Mouse (Mus musculus): ENCODE measurements at regions not wholly inside any gene's neighbourhood (a gene's known extent, or its start where the extent isn't known, plus 50 kb on each side); places are given as distances from the start of the nearest gene placed in this dataset.

GRCm38 (mm10) chr17:9967988-9968387 lies 298.5 kb upstream of the Pabpc6 start:
- Histone ChIP-seq H3K4me1 (ENCODE audit: control insufficient read depth, insufficient read depth, low read length) (no peaks in the 10 kb centered on the region), H3K27ac (ENCODE audit: insufficient read depth, low read length) (no peak overlapping the region), H3K4me3 (ENCODE audit: insufficient read depth, low read length) (no peak overlapping the region)
- TF ChIP-seq POLR2A (IDR thresholded peaks at IDR 0.05; ENCODE audit: low read depth, low read length) (no peak), CTCF (IDR thresholded peaks at IDR 0.05; ENCODE audit: borderline replicate concordance, insufficient read depth, low read length) (no peak)

DNA sequence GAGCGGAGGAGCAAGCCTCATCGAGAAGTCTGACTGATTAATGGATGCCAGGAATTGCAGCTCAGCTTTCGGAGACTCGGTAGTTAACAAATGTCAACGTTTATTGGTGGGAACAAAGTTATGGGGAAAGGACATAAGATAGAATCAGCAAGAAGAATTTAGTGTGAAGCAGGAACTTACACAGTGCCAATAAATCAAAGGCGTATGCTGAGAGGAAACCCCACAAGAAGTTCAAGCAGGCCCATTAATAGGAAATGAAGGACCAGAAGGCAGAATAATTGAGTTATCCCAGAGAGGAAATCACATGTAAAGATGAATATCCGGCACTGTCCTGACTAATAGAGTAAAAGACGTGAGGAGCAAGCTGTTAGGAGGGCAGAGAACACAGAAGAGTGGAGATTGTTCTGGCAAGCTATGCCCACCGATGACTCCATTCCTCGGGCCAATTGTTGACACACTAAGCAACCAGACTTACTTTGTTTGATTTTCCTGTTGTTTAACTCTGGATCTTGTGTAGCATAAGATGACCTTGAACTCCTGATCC lies 293.4 kb upstream of the Pabpc6 start:
- no peaks in the 10 kb centered on the region for H3K4me1 ChIP-seq (ENCODE audit: control insufficient read depth, insufficient read depth, low read length)
- H3K4me3 ChIP-seq (ENCODE audit: insufficient read depth, low read length) = no peak overlapping the region
- no peak overlapping the region for H3K27ac ChIP-seq (ENCODE audit: insufficient read depth, low read length)
- TF ChIP-seq CTCF (IDR thresholded peaks at IDR 0.05; ENCODE audit: borderline replicate concordance, insufficient read depth, low read length) (no peak), POLR2A (IDR thresholded peaks at IDR 0.05; ENCODE audit: low read depth, low read length) (no peak)

DNA sequence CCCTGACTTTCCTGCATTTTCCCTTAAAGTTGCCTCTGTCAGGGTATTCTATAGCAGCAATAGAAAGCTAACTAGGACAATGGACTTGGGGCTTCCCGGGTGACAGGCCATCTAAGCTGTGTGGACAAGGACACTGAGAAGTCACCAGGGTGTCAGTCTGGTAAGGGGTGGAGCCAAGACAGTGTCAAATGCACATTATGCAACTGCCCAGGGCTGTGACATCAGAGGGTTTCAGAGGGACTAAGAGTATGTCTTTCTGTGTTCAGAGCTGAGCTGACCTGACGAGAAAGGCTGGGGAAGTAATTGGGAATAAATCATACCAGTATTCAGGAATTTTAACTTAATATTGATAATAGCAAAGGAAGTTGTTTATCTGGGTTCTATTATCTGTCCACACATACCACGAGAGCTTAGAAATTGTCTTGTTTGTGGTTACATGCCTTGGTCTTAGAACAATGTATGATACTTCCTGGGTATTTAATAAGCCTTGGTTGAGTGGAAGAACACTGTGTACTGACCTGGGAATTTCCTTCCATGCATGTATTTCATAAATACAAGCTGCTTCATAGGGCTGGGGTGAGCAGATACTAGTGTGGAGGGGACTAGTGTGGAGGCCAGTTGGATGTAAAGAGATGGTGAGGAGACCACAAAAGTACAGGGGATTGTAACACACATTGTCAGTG lies 279.6 kb upstream of the Pabpc6 start:
- H3K4me1 ChIP-seq (ENCODE audit: control insufficient read depth, insufficient read depth, low read length) = no peaks in the 10 kb centered on the region
- TF ChIP-seq CTCF (IDR thresholded peaks at IDR 0.05; ENCODE audit: borderline replicate concordance, insufficient read depth, low read length) = no peak
- no peak for TF ChIP-seq POLR2A (IDR thresholded peaks at IDR 0.05; ENCODE audit: low read depth, low read length)
- no peak overlapping the region for H3K27ac ChIP-seq (ENCODE audit: insufficient read depth, low read length)
- H3K4me3 ChIP-seq (ENCODE audit: insufficient read depth, low read length) = no peak overlapping the region

DNA sequence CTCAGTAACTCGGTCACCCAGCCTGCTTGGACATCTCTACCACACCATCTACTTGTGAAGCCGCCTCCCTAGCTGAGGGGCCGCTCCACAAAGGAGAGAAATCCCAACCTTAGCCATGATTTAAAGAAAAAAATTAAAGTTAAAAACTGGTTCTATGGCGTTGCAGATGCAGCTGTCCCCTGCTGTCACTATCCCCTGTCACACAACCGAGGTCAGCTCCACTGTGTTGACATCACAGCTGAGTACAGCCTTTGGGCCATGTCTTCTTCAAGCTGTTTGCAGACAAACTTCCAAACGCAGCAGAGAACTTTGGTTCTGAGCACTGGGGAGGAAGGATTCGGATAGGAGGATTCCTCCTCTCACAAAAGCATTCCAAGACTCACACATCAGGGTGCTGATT lies 278.1 kb upstream of the Pabpc6 start:
- Histone ChIP-seq H3K27ac (ENCODE audit: insufficient read depth, low read length) (no peak overlapping the region), H3K4me3 (ENCODE audit: insufficient read depth, low read length) (no peak overlapping the region), H3K4me1 (ENCODE audit: control insufficient read depth, insufficient read depth, low read length) (no peaks in the 10 kb centered on the region)
- TF ChIP-seq CTCF (IDR thresholded peaks at IDR 0.05; ENCODE audit: borderline replicate concordance, insufficient read depth, low read length) (no peak), POLR2A (IDR thresholded peaks at IDR 0.05; ENCODE audit: low read depth, low read length) (no peak)

DNA sequence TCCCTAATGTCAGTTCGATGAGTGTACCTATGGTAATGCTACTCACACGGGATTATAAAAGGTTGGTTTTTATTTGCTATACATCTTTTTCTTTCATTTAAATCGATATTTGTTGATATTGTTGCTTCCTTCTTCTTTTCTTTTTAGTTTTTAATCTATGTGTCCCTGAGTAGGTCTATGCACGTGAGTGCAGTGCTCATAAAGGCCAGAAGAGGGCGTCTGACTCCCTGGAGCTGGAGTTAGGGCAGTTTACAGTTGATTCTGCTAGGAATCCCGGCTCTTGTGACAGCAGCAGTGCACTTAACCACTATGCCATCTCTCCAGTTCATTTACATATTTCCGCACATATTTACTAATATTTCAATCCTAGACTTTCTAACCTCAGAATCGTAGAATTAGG lies 275.0 kb upstream of the Pabpc6 start:
- H3K4me3 ChIP-seq (ENCODE audit: insufficient read depth, low read length) = no peak overlapping the region
- H3K27ac ChIP-seq (ENCODE audit: insufficient read depth, low read length) = no peak overlapping the region
- TF ChIP-seq CTCF (IDR thresholded peaks at IDR 0.05; ENCODE audit: borderline replicate concordance, insufficient read depth, low read length) (no peak), POLR2A (IDR thresholded peaks at IDR 0.05; ENCODE audit: low read depth, low read length) (no peak)
- H3K4me1 ChIP-seq (ENCODE audit: control insufficient read depth, insufficient read depth, low read length) = no peaks in the 10 kb centered on the region

DNA sequence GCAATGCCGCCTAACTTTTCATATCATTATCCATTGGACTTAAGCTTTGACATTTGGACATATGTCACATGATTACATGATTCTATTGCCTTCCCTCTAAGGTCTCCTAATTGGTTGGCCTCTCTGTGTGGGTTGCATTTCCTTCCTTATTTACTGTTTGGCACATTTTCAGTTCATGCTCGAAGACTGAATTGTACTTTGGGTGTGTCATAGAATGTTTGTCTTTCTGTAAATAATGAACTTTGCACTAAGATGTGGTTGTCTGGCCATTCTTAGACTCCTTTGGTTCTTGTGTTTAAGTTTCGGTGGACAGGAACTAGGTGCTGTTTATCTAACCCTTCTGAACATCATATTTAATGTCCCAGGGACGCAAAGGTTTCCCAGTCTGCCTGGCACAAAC lies 272.7 kb upstream of the Pabpc6 start:
- H3K4me3 ChIP-seq (ENCODE audit: insufficient read depth, low read length) = no peak overlapping the region
- no peaks in the 10 kb centered on the region for H3K4me1 ChIP-seq (ENCODE audit: control insufficient read depth, insufficient read depth, low read length)
- no peak overlapping the region for H3K27ac ChIP-seq (ENCODE audit: insufficient read depth, low read length)
- TF ChIP-seq CTCF (IDR thresholded peaks at IDR 0.05; ENCODE audit: borderline replicate concordance, insufficient read depth, low read length) = no peak
- TF ChIP-seq POLR2A (IDR thresholded peaks at IDR 0.05; ENCODE audit: low read depth, low read length) = no peak

DNA sequence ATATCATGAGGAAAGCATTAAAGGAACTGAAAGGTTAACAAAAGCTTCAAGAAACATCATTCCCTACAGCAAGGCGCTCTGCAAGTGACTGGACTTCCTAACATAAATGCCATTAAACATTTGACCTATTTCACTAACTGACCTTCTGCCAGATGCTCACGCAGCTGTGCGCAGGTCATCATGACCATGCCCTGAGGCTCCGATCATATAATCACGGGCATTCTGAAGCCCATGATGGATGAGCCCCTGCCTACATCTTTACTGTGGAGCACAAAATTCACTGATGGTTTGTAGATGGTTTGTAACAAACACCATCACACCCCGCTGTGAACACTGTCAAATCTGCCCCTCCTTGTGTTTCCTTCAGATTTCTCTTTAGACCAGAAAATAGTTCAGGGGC lies 270.1 kb upstream of the Pabpc6 start:
- Histone ChIP-seq H3K27ac (ENCODE audit: insufficient read depth, low read length) (no peak overlapping the region), H3K4me1 (ENCODE audit: control insufficient read depth, insufficient read depth, low read length) (no peaks in the 10 kb centered on the region), H3K4me3 (ENCODE audit: insufficient read depth, low read length) (no peak overlapping the region)
- TF ChIP-seq POLR2A (IDR thresholded peaks at IDR 0.05; ENCODE audit: low read depth, low read length) (no peak), CTCF (IDR thresholded peaks at IDR 0.05; ENCODE audit: borderline replicate concordance, insufficient read depth, low read length) (no peak)

GRCm38 (mm10) chr17:9938426-9938825 lies 268.9 kb upstream of the Pabpc6 start:
- TF ChIP-seq CTCF (IDR thresholded peaks at IDR 0.05; ENCODE audit: borderline replicate concordance, insufficient read depth, low read length) = no peak
- no peak for TF ChIP-seq POLR2A (IDR thresholded peaks at IDR 0.05; ENCODE audit: low read depth, low read length)
- Histone ChIP-seq H3K4me3 (ENCODE audit: insufficient read depth, low read length) (no peak overlapping the region), H3K4me1 (ENCODE audit: control insufficient read depth, insufficient read depth, low read length) (no peaks in the 10 kb centered on the region), H3K27ac (ENCODE audit: insufficient read depth, low read length) (no peak overlapping the region)

- Histone ChIP-seq H3K4me3 (ENCODE audit: insufficient read depth, low read length) (no peak overlapping the region), H3K27ac (ENCODE audit: insufficient read depth, low read length) (no peak overlapping the region), H3K4me1 (ENCODE audit: control insufficient read depth, insufficient read depth, low read length) (no peaks in the 10 kb centered on the region)
- TF ChIP-seq POLR2A (IDR thresholded peaks at IDR 0.05; ENCODE audit: low read depth, low read length) (no peak), CTCF (IDR thresholded peaks at IDR 0.05; ENCODE audit: borderline replicate concordance, insufficient read depth, low read length) (no peak)
These were observed 267.7 kb upstream of the Pabpc6 start for GRCm38 (mm10) chr17:9937211-9937610.

DNA sequence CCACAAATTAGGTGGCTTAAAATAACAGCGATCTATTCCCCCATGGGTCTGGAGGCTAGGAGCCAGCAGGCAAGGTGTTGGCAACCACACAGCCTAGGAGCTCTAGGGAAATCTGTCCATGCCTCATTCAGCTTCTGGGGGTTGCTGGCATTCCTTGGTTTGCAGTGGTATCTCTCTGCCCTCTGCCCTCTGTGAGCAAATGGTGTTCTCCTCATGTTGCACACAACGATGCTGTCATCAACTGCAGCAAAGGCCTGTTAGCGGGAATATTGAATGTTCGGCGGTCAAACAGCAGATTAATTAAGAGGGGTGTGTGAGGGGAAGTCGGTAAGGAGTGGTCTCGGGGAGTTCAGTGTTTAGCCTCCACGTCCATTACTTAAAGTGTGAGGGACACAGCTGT lies 262.7 kb upstream of the Pabpc6 start:
- H3K27ac ChIP-seq (ENCODE audit: insufficient read depth, low read length) = no peak overlapping the region
- H3K4me1 ChIP-seq (ENCODE audit: control insufficient read depth, insufficient read depth, low read length) = no peaks in the 10 kb centered on the region
- H3K4me3 ChIP-seq (ENCODE audit: insufficient read depth, low read length) = no peak overlapping the region
- TF ChIP-seq CTCF (IDR thresholded peaks at IDR 0.05; ENCODE audit: borderline replicate concordance, insufficient read depth, low read length) (no peak), POLR2A (IDR thresholded peaks at IDR 0.05; ENCODE audit: low read depth, low read length) (no peak)

Data from embryonic fibroblast, embryonic 13.5 days (primary cell).